Mouse (Mus musculus): Measurements from ENCODE around the gene 1700042G07Rik.

DNA sequence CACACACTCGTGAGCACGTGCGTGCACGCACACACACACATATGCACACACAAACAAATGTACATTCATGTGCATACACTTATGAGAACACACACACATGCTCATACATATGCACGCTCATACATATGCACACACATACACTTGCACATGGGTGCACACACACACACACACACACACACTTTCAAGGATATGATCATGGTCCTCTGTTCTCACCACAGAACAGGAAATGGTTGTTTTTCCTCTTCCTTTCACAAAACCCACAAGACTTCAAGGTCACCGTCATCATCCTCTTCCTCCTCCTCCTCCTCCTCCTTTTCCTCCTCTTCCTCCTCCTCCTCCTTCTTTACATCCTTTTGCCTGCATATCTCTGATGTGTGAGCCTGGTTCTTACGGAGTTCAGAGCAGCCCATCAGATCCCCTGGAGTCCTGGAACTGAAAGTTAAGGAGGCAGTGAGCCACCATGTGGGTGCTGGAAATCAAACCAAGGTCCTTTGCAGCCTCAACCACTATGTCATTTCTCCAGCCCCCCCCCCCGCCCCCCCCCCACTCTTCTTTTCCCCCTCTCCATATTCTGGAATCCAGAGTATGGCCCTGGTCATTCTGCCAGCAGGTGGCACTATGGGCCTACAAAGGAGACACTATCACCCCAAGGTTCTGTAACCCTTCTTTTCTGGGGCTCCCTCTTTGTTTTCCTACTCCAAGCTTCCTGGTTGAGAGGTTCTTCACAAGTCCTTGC lies 4.4 kb upstream of the 1700042G07Rik start:
- TF ChIP-seq CTCF (IDR thresholded peaks at IDR 0.05; ENCODE audit: borderline replicate concordance, control insufficient read depth, extremely low read depth, insufficient read depth, low read length, poor library complexity): no peak
- TF ChIP-seq POLR2A (IDR thresholded peaks at IDR 0.05; ENCODE audit: control insufficient read depth, extremely low read depth, insufficient read depth, low read length, poor library complexity): no peak

Data from thymus, adult 2 months (tissue).